Mouse (Mus musculus) kidney, adult 2 months (tissue): Measurements from ENCODE around the gene A130010J15Rik. TPM values are rescaled to one million over a fixed set of nuclear protein-coding genes. Genes with fewer than 3 reads are reported as not detected.

Experiments
- DNase-seq: peaks from one replicate; pipeline ENCODE4 v3.0.0; 2021
- H3K27ac ChIP-seq: fragments of 200-500 bp; 2 replicates; pipeline ENCODE4 v1.5.1; 2012; ENCODE audit warnings: low read depth, low read length, control low read depth, inconsistent platforms; ENCODE audit not compliant: insufficient read depth
- H3K27me3 ChIP-seq: fragments of 200-500 bp; replicated peaks from 2 replicates; pipeline ENCODE4 v1.6.1; 2012; ENCODE audit warnings: mild to moderate bottlenecking, moderate library complexity, low read length, inconsistent platforms; ENCODE audit not compliant: control insufficient read depth, insufficient read depth
- H3K36me3 ChIP-seq: fragments of 200-500 bp; 2 replicates; pipeline ENCODE4 v1.6.1; 2012; ENCODE audit warnings: mild to moderate bottlenecking, moderate library complexity, low read length, inconsistent platforms; ENCODE audit not compliant: control insufficient read depth, insufficient read depth
- H3K4me1 ChIP-seq: fragments of 200-500 bp; 2 replicates; pipeline ENCODE4 v1.6.1; 2011; ENCODE audit warnings: low read length; ENCODE audit not compliant: control insufficient read depth, insufficient read depth
- H3K4me3 ChIP-seq: fragments of 200-500 bp; 2 replicates; pipeline ENCODE4 v1.5.1; 2011; ENCODE audit warnings: mild to moderate bottlenecking, low read depth, low read length, control low read depth; ENCODE audit not compliant: insufficient read depth
- CTCF ChIP-seq: fragments of 200-500 bp; conservative IDR thresholded peaks from 2 replicates; pipeline ENCODE4 v1.5.1; 2011; ENCODE audit warnings: low read depth, mild to moderate bottlenecking, control low read depth, low read length, moderate library complexity, mixed read lengths; ENCODE audit not compliant: insufficient read depth, insufficient read length
- POLR2A ChIP-seq: fragments of 200-500 bp; IDR thresholded peaks from one replicate; pipeline ENCODE4 v1.6.1; 2011; ENCODE audit warnings: low read depth, low read length, control low read depth
- whole genome bisulfite sequencing: fragments of 180-500 bp; shearing (Covaris S2); methylation state at CpG from one replicate; pipeline ENCODE4 v1.1.7; 2018; 5-methylcytosine and 5-hydroxymethylcytosine counted together
- polyA plus RNA-seq: library from polyadenylated mRNA; depleted of rRNA; stranded (reverse); fragments of >200 nt; gene quantifications from 2 replicates; pipeline ENCODE4 v1.2.3, GENCODE M21; 2012

A130010J15Rik gene
- polyA plus RNA-seq, 1 experiment: 2.8 TPM

DNA sequence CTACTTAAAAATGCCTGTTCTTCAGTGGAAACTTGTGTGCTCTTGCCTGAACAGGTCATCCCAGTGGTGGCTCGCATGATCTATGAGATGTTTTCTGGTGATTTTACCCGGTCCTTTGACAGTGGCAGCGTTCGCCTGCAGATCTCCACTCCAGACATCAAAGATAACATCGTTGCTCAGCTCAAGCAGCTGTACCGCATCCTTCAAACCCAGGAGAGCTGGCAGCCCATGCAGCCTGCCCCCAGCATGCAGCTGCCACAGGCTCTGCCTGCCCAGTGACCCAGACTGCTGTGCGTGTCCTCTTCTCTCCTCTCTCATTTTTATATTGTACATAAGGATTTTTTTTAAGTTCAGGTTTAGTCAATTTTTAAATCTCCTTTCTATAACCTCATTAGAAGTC lies 1.4 kb downstream of the A130010J15Rik start:
- DNase-seq: no peak
- Histone ChIP-seq H3K27ac (no peak overlapping the region), H3K27me3 (no peaks in the 10 kb centered on the region), H3K36me3 (peaks cover 5% of the 10 kb centered on the region; the same call in 1 of the 2 replicates), H3K4me1 (peaks cover 12% of the 10 kb centered on the region), H3K4me3 (no peak overlapping the region)
- 80% methylated on average over 7 of the region's 7 CpGs for WGBS
- TF ChIP-seq CTCF: no peak

DNA sequence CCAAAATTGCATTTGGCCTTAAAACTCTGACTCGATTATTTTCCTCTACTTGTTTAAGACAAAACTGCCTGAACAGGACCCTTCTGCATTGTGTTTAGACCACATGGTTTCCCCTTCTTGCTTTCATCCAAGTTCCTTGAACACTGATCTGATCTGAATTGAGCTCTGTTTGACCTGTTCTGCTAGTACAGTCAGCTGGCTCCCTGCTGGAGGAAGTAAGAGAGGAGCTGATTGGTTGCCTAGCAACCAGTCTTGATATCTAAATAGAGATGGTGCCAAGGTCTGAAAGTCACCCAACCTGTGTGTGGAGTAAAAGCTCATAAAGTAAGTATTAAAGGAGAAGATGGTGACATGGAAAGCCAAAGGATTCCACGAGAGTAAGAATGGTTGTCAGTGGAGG lies 2.0 kb downstream of the A130010J15Rik start:
- peak; percentile 44 for DNase-seq
- Histone ChIP-seq H3K4me3 (no peak overlapping the region), H3K4me1 (peaks cover 18% of the 10 kb centered on the region), H3K27me3 (no peaks in the 10 kb centered on the region), H3K36me3 (peaks cover 5% of the 10 kb centered on the region; the same call in 1 of the 2 replicates), H3K27ac (no peak overlapping the region)
- WGBS: 70% methylated on average over 2 of the region's 2 CpGs
- TF ChIP-seq CTCF (no peak), POLR2A (no peak)

DNA sequence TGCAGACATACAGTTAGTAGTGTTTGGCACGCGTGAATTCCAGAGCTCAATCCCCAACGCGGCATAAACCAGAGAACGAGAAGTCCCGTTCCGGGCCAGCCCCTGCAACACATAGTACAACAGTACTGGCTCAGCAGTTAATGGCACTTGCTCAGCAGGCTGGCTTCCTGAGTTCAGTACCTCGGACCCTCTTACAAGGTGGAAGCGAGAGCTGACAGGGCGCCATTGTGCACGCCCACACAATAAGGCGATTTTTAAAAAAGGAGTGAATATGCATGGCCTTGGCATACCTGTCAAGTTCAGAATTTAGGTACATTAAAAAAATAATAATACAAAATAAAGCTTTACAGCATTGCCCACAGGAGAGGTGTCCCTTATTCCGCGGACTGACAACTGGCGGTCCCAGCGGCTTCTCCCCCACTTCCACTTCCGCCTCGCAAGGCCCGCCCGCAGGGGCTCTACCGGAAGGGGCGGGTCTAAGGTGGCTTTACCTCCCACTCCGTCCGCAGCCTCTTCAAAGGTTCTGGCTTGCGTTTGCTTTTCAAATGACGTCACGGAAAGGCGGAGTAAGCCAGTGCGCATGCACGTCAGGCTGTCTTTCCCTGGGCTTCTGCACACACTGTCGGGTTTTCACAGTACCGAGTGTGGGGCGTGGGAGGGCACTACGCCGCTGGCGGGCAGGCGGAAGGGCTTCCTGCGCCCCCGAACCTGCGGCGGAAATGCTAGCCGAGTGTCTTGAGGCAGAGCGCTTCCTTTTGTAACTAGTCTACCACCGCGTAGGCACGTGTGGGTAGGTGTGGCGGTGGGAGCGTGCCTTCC lies 5.4 kb downstream of the A130010J15Rik start:
- Histone ChIP-seq H3K27me3 (no peaks in the 10 kb centered on the region), H3K27ac (peak overlapping the region; percentile 84), H3K4me1 (peaks cover 20% of the 10 kb centered on the region), H3K36me3 (peaks cover 1% of the 10 kb centered on the region; the same call in 1 of the 2 replicates), H3K4me3 (peak overlapping the region; percentile 88)
- peak; percentile 98 for DNase-seq
- WGBS: under 1% methylated on average over 48 of the region's 48 CpGs
- TF ChIP-seq POLR2A: peak; percentile 78
- TF ChIP-seq CTCF: no peak

DNA sequence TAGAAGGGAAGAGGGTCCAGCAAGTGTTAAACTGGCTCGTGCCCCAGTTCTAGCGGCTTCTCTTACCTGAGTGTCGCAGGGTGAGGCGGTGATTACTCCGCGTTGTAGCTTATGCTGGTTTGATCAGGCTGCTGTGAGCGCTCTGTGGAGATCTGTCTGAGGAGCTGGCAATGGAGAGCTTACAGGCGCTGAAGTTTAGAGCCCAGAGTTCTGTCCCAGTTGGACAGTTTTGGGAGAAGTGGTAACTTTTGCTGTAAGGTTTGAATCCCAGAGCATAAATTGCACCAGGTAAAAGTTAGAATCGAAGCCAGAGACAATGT lies 5.9 kb downstream of the A130010J15Rik start:
- TF ChIP-seq CTCF (no peak), POLR2A (no peak)
- no peak for DNase-seq
- H3K4me3 ChIP-seq: peak overlapping the region; percentile 88
- H3K4me1 ChIP-seq: peaks cover 20% of the 10 kb centered on the region
- H3K27ac ChIP-seq: peak overlapping the region; percentile 84
- WGBS: 15% methylated on average over 9 of the region's 9 CpGs
- H3K36me3 ChIP-seq: peaks cover 1% of the 10 kb centered on the region; the same call in 1 of the 2 replicates
- no peaks in the 10 kb centered on the region for H3K27me3 ChIP-seq

DNA sequence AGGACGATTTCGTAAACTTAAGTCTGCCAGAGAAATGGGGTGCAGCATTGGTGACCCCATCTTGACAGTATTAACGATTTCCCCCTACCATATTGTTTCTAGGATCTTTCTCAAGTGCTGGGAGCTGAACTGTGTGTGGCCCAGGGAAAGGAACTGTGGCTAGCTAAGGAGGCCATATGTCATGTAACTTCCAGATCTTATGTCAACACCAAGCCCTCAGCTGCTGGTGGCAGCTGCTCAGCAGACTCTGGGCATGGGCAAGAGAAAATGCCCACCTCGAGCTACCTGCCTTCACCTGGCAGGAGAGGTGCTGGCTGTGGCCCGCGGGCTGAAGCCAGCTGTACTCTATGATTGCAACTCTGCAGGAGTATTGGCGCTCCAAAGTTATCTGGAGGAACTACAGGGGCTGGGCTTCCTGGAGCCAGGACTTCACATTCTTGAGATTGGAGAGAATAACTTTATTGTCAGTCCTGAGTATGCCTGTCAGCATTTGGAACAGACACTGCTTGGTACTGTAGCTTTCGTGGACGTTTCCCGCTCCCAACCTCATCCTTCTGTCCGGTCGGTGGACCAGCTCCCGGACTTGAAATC lies 6.4 kb downstream of the A130010J15Rik start:
- Histone ChIP-seq H3K4me1 (peaks cover 20% of the 10 kb centered on the region), H3K36me3 (peaks cover 1% of the 10 kb centered on the region; the same call in 1 of the 2 replicates), H3K27ac (no peak overlapping the region), H3K4me3 (peak overlapping the region; percentile 88; the same call in 1 of the 2 replicates), H3K27me3 (no peaks in the 10 kb centered on the region)
- TF ChIP-seq CTCF (no peak), POLR2A (no peak)
- no peak for DNase-seq
- WGBS: 77% methylated on average over 13 of the region's 13 CpGs

DNA sequence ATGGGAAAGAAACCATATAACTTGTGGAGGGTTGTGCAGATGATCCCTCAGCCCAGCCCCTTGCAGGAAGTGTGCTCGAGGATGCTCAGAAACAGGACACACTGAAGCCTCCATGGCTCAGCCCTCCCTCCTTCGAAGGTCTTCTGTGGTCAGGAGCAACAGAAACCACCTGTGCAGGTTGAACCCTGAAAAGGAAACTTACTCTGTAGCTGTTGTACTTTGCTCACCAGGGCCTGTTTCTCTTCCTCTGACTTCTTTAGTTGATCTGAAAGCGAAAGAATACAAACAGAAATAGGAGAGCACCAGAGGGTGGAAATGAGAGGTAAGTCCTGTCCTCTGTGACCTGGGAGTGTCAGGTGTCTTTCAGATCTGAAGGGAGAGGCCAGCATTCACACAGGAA lies 13.3 kb downstream of the A130010J15Rik start:
- DNase-seq: no peak
- TF ChIP-seq POLR2A (no peak), CTCF (no peak)
- 69% methylated on average over 3 of the region's 3 CpGs for WGBS

DNA sequence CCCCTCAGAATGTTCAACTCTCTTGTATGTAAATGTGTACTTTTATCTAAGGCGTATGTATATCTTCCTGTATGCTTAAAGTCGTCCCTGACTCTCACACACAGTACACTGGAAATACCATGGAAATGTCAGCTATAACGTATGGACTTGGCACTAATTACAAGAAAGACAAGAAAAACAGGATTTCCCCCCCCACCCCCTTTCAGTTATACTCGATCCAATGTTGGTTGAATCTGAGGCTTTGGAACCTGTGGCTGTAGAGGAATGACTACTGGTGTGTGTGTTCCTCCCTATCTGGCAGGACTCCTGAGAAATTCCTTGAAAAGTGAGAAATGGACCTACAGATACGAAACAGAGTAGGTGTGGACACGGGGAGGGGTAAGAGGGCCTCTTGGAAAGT lies 20.4 kb downstream of the A130010J15Rik start:
- H3K27ac ChIP-seq: no peak overlapping the region
- H3K4me3 ChIP-seq: no peak overlapping the region
- H3K36me3 ChIP-seq: no peaks in the 10 kb centered on the region
- H3K27me3 ChIP-seq: no peaks in the 10 kb centered on the region
- TF ChIP-seq CTCF (no peak), POLR2A (no peak)
- H3K4me1 ChIP-seq: no peaks in the 10 kb centered on the region
- no peak for DNase-seq
- 89% methylated on average over 6 of the region's 6 CpGs for WGBS

More for the DNA sequence above, 13.3 kb downstream of the A130010J15Rik start:
- Histone ChIP-seq H3K27ac (no peak overlapping the region), H3K4me1 (no peaks in the 10 kb centered on the region), H3K4me3 (no peak overlapping the region), H3K27me3 (no peaks in the 10 kb centered on the region), H3K36me3 (no peaks in the 10 kb centered on the region)
